Mouse (Mus musculus): ENCODE data around the gene Prr29.
"Not testable (repeated sequence)": the region's sequence is repeated elsewhere in the genome, so short reads cannot be mapped to it uniquely, and the experiment has no call there.

Prr29 gene

DNA sequence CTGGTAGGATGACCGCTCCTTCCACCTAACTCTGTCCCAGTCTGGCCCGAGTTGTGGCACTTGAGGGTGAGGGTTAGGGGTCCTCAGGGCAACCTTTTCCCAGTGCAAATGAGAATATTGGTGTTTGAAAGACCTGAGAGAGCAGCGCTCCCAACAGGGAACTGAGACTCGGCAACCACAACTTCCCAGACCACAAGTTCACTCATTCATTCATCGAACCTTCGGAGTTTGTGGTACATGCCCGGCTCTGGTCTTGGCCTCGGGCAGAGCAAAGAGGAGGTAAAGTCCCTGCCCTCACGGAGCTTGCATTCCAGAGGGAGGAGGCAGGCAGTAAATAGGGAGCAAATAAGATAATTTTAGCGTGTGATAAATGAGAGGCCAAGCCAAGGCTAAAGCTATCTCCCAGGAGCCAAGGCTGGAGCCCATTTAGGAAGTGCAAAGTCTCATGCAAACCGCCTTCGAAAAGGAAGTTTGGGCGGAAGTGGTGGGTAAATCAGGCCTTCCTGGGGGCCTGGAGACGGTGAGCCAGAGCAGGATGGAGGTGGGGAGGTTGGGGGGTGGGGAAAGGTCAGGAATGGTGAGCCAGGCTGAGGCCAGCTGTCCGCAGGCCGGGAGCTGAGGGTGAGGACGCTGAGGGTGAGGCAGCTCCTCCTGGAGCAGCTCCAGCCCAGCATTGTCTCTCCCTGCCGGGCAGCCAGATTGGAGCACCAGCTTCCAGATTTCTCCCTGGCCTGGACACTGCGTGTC, 9.7 kb upstream of the Prr29 start:
- DNase-seq (ENCODE audit: low spot score in 2 of 2), result no peak

- no peak for DNase-seq (ENCODE audit: low spot score in 2 of 2)
Observed at GRCm38 (mm10) chr11:106359350-106359749, 5.9 kb upstream of the Prr29 start.

DNA sequence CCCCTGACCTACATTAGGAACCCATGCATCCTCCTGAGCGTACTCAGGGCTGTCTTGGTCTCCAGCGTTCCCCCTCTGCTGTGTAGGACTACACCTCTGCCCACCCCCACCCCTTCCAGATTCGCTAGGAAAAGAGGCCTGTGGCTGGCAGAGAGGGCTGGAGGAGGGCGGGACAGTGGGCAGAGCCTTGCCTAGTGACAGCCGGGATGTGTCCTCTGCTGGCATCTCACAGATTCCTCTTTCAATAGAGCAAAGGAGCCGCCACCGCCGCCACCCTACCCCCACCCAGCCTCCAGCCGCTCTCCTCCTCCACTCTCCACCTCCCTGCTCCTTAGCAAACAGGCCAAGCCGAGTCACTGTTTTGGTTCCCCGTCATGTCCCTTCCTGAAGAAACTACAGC, 560 bp upstream of the Prr29 start:
- peak in 1 of 2 experiments; percentile 8 for DNase-seq (ENCODE audit: low spot score in 2 of 2)

DNA sequence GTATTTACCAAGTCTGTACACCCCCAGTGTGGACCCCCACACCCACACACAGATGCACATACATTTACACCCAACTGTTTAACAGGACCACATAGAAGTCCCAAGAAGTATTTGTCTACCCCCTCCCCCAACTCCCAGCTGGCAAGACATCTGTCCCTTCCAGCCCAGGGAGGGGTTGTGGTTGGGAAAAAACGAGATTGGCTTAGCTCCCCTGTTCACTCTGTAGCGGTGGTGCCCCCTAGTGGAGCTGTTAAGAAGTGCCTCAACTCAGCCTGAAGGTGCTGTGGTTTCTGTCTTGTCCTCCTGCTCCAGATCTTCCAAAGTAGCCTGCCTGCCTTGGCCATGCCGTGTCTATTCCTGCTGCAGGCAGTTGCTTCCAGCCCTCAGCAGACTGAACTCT, 1.0 kb downstream of the Prr29 start:
- peak; percentile 67 to 78 for DNase-seq (ENCODE audit: low spot score in 2 of 2)

DNA sequence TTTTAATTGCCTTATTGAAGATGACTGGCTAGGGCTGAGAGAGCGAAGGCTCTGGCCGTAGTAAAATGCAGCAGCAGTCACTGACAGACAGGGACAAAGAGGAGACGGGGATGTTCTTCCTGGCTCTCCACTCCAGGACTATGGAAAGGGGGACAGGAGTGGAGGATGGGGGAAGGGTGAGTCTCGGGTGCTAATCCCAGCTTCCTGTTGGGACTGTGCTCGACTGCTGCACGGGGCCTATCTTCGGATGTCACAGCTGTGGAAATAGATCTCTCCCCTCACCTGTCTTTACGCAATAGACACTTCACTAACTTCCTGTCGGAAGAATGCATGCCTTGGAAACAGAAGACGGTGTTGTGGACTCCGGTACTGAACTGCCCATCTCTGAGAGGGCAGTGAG, 8.7 kb downstream of the Prr29 start:
- DNase-seq (ENCODE audit: low spot score in 2 of 2), result no peak

- DNase-seq (ENCODE audit: low spot score in 2 of 2), result no peak
Observed at GRCm38 (mm10) chr11:106374559-106374958, 9.3 kb downstream of the Prr29 start.

- no peak for DNase-seq (ENCODE audit: low spot score in 2 of 2)
Observed at GRCm38 (mm10) chr11:106374979-106375378, 9.7 kb downstream of the Prr29 start.

DNA sequence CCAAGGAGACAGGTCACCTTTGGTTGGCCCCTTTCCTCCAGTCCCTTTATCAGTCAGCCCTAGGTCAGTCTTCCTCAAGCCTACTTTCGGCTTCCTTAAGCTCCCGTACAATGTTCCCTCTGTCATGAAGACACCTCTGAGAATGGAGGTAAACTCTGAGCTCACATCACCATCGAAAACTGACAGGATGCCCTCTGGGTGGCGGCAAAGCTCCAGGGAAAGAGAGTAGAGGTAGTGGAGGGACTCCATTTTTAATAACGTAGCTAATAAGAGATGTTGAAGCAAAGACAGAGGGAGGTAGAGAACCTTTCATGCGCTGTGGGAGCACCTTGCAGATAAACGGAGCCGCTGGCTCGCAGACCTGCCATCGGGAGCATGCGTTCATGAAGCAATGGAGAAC, 15.7 kb downstream of the Prr29 start:
- no peak for DNase-seq (ENCODE audit: low spot score in 2 of 2)

DNA sequence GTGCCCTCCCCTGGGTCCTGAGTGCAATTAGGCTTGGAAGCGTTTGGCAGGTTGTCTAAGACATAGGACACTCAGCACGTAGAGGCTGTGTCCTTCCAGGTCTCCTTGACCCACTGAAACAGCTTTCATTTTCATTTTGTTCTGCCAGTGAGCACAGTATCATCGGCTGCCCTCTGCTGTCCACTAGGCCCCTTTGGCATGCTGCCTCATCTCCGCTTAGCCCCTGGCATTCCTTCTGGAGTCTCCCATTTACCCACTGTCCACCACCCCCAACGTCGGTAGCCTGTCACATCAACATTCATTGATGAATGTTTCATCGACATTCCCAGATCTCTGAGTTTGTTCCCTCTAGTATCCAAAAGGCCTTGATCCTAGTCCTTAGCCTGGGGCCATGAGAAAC, 16.6 kb downstream of the Prr29 start:
- DNase-seq (ENCODE audit: low spot score in 2 of 2), result no peak

GRCm38 (mm10) chr11:106382424-106382823, 17.2 kb downstream of the Prr29 start:
- no peak for DNase-seq (ENCODE audit: low spot score in 2 of 2)

GRCm38 (mm10) chr11:106383051-106383790, 17.9 kb downstream of the Prr29 start:
- DNase-seq (ENCODE audit: low spot score in 2 of 2), result no peak

DNA sequence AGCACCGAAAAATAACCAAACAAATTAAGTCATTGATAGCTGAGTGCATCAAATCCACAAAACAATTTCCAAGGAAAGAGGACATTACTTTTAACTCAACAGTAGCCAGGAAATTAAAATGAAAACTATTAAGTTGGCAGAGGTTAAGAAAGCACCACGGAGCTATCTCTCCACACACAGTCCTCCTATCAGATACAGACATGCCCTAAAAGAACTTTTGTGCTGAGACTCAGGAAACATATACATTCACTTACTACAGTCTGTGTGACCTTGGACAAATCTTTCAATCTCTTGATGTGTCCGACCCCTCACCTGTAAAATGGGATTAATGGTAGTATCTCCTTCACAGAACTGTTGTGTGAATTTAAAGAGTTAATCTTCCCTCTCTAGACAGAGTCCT, 21.1 kb downstream of the Prr29 start:
- DNase-seq (ENCODE audit: low spot score in 2 of 2), result no peak

- no peak for DNase-seq (ENCODE audit: low spot score in 2 of 2)
Observed at GRCm38 (mm10) chr11:106387020-106387419, 21.7 kb downstream of the Prr29 start.

DNA sequence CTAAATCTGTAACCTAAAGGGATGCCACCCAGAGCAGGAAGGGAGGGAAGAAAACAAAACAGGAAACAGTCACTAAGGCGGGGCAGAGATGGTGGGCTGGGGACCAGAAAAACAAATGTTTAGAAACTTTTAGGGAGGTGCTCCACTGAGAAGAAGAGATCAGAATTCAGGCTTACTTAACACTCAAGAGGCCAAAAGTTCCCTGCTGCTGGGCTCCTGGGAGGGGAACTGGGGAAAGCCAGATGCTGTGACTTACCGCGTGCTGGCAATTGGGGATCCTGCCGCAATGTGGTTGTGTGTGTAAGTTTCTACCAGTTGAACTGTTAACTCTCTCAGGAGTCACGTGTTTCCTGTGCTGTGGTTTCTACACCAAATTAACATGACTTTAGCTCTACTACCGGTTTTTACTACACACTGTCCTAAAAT, 22.5 kb downstream of the Prr29 start, which contains the start of gene Icam2:
Gene Icam2, minus strand, starts transcription at position 285 of the 426 bp plus-strand sequence.
- no peak for DNase-seq (ENCODE audit: low spot score in 2 of 2)

DNA sequence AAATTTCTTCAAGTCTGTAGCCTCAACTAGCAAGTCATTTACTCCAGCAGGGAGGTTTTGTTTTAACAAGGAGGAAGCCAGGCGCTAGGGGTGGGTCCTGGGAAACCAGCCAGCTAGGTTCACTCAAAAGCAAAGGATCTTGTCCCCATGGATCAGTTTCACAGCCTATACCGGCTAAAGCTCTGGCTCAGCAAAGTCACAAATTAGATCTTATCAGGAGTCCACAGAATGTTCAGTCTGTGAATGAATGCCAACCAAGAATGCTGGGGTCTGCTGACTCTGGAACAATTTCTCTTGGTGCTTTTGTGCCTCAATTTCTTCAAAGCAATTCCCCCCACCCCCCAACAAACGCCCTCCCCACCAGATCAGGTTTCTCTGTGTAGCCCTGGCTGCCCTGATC, 24.3 kb downstream of the Prr29 start:
- DNase-seq (ENCODE audit: low spot score in 2 of 2), result no peak

- no peak for DNase-seq (ENCODE audit: low spot score in 2 of 2)
Observed at GRCm38 (mm10) chr11:106390757-106391156, 25.5 kb downstream of the Prr29 start.

DNA sequence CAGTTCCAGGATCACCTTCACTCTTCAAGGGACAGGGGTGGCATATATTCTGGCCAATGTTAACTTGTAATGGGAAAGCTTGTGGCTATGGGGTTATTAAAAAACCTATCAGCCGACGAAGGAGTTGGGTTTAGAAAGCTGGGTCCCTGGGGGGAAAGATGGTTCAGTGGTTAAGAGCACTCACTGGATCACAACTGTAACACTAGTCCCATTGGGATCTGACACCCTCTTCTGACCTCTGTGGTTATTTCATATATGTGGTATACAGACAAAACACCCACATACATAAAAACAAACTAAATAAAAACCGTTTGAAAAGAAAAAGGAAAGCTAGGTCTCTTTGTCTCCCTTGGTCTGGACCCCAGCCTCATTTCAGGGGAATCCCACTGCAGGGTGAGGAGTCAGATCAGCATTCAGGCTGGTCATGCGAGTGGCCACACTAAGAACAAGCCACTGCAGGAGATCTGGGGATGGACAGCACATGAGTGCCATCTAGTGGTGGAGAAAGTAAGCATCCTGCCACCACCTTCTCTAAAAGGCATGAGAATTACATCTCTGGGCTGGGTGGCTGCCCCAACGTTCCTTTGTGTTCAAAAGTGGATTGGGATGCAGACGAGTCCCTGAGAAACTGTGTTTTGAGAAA, 26.4 kb downstream of the Prr29 start:
- DNase-seq (ENCODE audit: low spot score in 2 of 2), result peak; percentile 61 to 83

- no peak for DNase-seq (ENCODE audit: low spot score in 2 of 2)
Observed at GRCm38 (mm10) chr11:106392597-106393330, 27.5 kb downstream of the Prr29 start.

GRCm38 (mm10) chr11:106393331-106393616, 28.0 kb downstream of the Prr29 start:
- no peak for DNase-seq (ENCODE audit: low spot score in 2 of 2)

DNA sequence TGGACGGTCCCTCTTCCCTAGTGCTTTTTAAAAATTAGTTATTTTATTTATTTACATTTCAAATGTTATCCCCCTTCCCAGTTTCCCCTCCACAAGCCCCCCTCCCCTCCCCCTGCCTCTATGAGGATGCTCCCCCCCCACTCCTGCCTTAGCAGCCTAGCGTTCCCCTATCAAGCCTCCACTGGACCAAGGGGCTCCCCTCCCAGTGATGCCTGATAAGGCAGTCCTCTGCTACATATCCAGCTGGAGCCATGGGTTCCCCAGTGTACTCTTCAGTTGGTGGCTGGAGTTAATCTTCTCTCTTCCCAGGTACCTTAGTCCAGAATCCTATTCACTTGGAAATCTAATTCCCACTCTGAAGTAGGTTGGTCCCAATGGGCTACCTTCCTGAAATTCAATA, 28.8 kb downstream of the Prr29 start:
- DNase-seq (ENCODE audit: low spot score in 2 of 2), result not testable (repeated sequence)

- DNase-seq (ENCODE audit: low spot score in 2 of 2), result peak in 1 of 2 experiments; percentile 9
Observed at GRCm38 (mm10) chr11:106397656-106398055, 32.4 kb downstream of the Prr29 start.

DNA sequence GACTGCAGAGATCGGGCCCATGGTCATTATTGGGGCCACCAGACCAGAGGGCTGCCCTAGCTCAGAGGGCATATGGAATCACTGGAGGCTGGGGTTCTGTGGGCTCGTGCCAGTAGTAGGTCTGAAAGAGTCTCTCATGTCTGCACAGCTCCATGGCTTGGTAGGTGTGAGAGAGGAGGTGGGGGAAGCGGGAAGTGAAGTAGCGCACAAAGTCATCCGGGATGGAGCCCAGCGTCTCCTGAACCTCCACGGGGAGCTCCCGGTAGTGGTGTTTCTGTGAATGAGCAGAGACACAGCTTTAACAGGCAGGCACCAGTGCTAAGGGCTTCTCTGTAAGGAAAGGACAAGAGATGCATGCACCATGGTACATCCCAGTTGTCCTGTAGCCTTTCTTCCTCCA, 33.2 kb downstream of the Prr29 start:
- DNase-seq (ENCODE audit: low spot score in 2 of 2), result no peak

Data from frontal cortex, postnatal 36 days (tissue).